Comparison of ENCODE assay signal across 12 mouse cellular contexts in genomic region chr2:73596326-73596725, GRCm38 (mm10). TPM values are rescaled to one million over a fixed set of nuclear protein-coding genes. Genes with fewer than 3 reads are reported as not detected.
DNase-seq lines count a peak whose midpoint lies in the region; ATAC-seq lines count a peak whose summit lies in the region.
"Had no signal": no experiment of that assay in that cellular context is flagged by ENCODE, and none has a peak within 500 bp of the region (broad histone marks: within the 10 kb centered on the region; RNA-seq: fewer than 3 reads in every experiment).

No protein-coding gene starts in this region.

- H3K9ac ChIP-seq in forebrain, embryonic 16.5 days (replicated peaks; ENCODE audit: low read depth, low read length) = no peak overlapping the region
- no peak overlapping the region for H3K9ac ChIP-seq in forebrain, embryonic 11.5 days (ENCODE audit: low read length)
- 0 out of 2 replicates have a peak overlapping the region, but pooled peaks have one; percentile 5 for H3K9ac ChIP-seq in kidney, embryonic 16.5 days (replicated peaks; ENCODE audit: low read length)
- H3K9ac ChIP-seq in embryonic facial prominence, embryonic 14.5 days (ENCODE audit: low read depth, low read length) = no peak overlapping the region; the same call in 1 of the 2 replicates
- no peak overlapping the region for H3K9ac ChIP-seq in liver, embryonic 16.5 days (ENCODE audit: low read depth, low read length)

- ATAC-seq in forebrain, embryonic 16.5 days = no peak
- ATAC-seq in forebrain, embryonic 11.5 days (replicated peaks; ENCODE audit: low FRiP score) = no peak
- no peak for ATAC-seq in kidney, embryonic 16.5 days (ENCODE audit: low FRiP score, low TSS enrichment)
- ATAC-seq in embryonic facial prominence, embryonic 14.5 days (ENCODE audit: low read depth) = no peak
- ATAC-seq in liver, embryonic 16.5 days (ENCODE audit: low read depth) = no peak
- ATAC-seq: hindbrain, embryonic 16.5 days; Patski had no signal

- no peak for DNase-seq in forebrain, embryonic 11.5 days (ENCODE audit: low spot score)
- no peak for DNase-seq in kidney, postnatal 4 days
- no peak for DNase-seq in embryonic facial prominence, embryonic 14.5 days (ENCODE audit: low spot score)
- DNase-seq in ovary, postnatal 10 days (ENCODE audit: low spot score) = no peak
- DNase-seq in urinary bladder, postnatal 10 days (ENCODE audit: low spot score) = no peak
- DNase-seq: cerebellum, postnatal 10 days had no signal

- peak overlapping the region; percentile 13 for H3K4me2 ChIP-seq in forebrain, embryonic 16.5 days (ENCODE audit: low read length)
- H3K4me2 ChIP-seq in forebrain, embryonic 11.5 days (ENCODE audit: low read depth, low read length, severe bottlenecking) = no peak overlapping the region
- peak overlapping the region; percentile 38 for H3K4me2 ChIP-seq in kidney, embryonic 16.5 days (replicated peaks; ENCODE audit: low read depth, low read length)
- H3K4me2 ChIP-seq in embryonic facial prominence, embryonic 14.5 days (ENCODE audit: low read depth, low read length) = peak overlapping the region; percentile 47
- 0 out of 2 replicates have a peak overlapping the region, but pooled peaks have one; percentile 2 for H3K4me2 ChIP-seq in liver, embryonic 16.5 days (ENCODE audit: low read depth, low read length)

- H3K36me3 ChIP-seq in forebrain, embryonic 16.5 days (ENCODE audit: control insufficient read depth, insufficient read depth) = no peaks in the 10 kb centered on the region
- H3K36me3 ChIP-seq in forebrain, embryonic 11.5 days (ENCODE audit: control insufficient read depth, insufficient read depth, low read length) = no peaks in the 10 kb centered on the region
- no peaks in the 10 kb centered on the region for H3K36me3 ChIP-seq in kidney, embryonic 16.5 days (ENCODE audit: insufficient read depth, low read length)
- H3K36me3 ChIP-seq in embryonic facial prominence, embryonic 14.5 days (ENCODE audit: control insufficient read depth, insufficient read depth, low read length) = no peaks in the 10 kb centered on the region
- no peaks in the 10 kb centered on the region for H3K36me3 ChIP-seq in liver, embryonic 16.5 days (ENCODE audit: control insufficient read depth, insufficient read depth)

- no peak overlapping the region for H3K27ac ChIP-seq in forebrain, embryonic 16.5 days (ENCODE audit: low read length)
- no peak overlapping the region for H3K27ac ChIP-seq in forebrain, embryonic 11.5 days (ENCODE audit: low read depth, low read length)
- peak overlapping the region; percentile 35; the same call in 1 of the 2 replicates for H3K27ac ChIP-seq in kidney, embryonic 16.5 days (ENCODE audit: low read length)
- H3K27ac ChIP-seq in embryonic facial prominence, embryonic 14.5 days (replicated peaks; ENCODE audit: low read depth, low read length) = peak overlapping the region; percentile 48
- H3K27ac ChIP-seq in liver, embryonic 16.5 days (ENCODE audit: low read length) = no peak overlapping the region

- WGBS in forebrain, embryonic 16.5 days = 81% methylated on average over 5 of the region's 5 CpGs
- WGBS in forebrain, embryonic 11.5 days = 76% methylated on average over 5 of the region's 5 CpGs
- 69% methylated on average over 5 of the region's 5 CpGs for WGBS in kidney, embryonic 16.5 days
- WGBS in embryonic facial prominence, embryonic 14.5 days = 70% methylated on average over 5 of the region's 5 CpGs
- 56% methylated on average over 5 of the region's 5 CpGs for whole genome bisulfite sequencing in liver, embryonic 16.5 days (ENCODE audit: insufficient replicate concordance)

- H3K4me1 ChIP-seq in forebrain, embryonic 16.5 days (replicated peaks; ENCODE audit: control insufficient read depth, insufficient read depth, low read length) = peaks cover 5% of the 10 kb centered on the region
- 0 out of 2 replicates have a peak, but pooled peaks cover 3% of the 10 kb centered on the region for H3K4me1 ChIP-seq in forebrain, embryonic 11.5 days (replicated peaks; ENCODE audit: control insufficient read depth, insufficient read depth, low read length)
- H3K4me1 ChIP-seq in kidney, embryonic 16.5 days (ENCODE audit: insufficient read depth, low read length) = peaks cover 30% of the 10 kb centered on the region
- H3K4me1 ChIP-seq in embryonic facial prominence, embryonic 14.5 days (ENCODE audit: control insufficient read depth, insufficient read depth, low read length) = peaks cover 25% of the 10 kb centered on the region
- no peaks in the 10 kb centered on the region for H3K4me1 ChIP-seq in liver, embryonic 16.5 days (ENCODE audit: control insufficient read depth, low read depth, low read length)

- H3K9me3 ChIP-seq in forebrain, embryonic 16.5 days (ENCODE audit: control insufficient read depth, low read length) = no peaks in the 10 kb centered on the region
- H3K9me3 ChIP-seq in forebrain, embryonic 11.5 days (ENCODE audit: control insufficient read depth, low read length) = no peaks in the 10 kb centered on the region
- H3K9me3 ChIP-seq in kidney, embryonic 16.5 days (ENCODE audit: low read length) = no peaks in the 10 kb centered on the region
- no peaks in the 10 kb centered on the region for H3K9me3 ChIP-seq in embryonic facial prominence, embryonic 14.5 days (ENCODE audit: control insufficient read depth, low read length)
- H3K9me3 ChIP-seq in liver, embryonic 16.5 days (replicated peaks; ENCODE audit: control insufficient read depth, low read length) = no peaks in the 10 kb centered on the region

- no peak overlapping the region for H3K4me3 ChIP-seq in forebrain, embryonic 16.5 days (replicated peaks; ENCODE audit: low read length)
- H3K4me3 ChIP-seq in forebrain, embryonic 11.5 days (ENCODE audit: low read depth, low read length) = no peak overlapping the region
- H3K4me3 ChIP-seq in kidney, embryonic 16.5 days (ENCODE audit: low read length) = no peak overlapping the region; the same call in 1 of the 2 replicates
- 0 out of 2 replicates have a peak overlapping the region, but pooled peaks have one; percentile 6 for H3K4me3 ChIP-seq in embryonic facial prominence, embryonic 14.5 days (ENCODE audit: low read depth, low read length)
- H3K4me3 ChIP-seq in liver, embryonic 16.5 days (ENCODE audit: low read depth, low read length) = no peak overlapping the region

- H3K27me3 ChIP-seq in forebrain, embryonic 16.5 days (replicated peaks; ENCODE audit: control insufficient read depth, insufficient read depth, low read length) = no peaks in the 10 kb centered on the region
- H3K27me3 ChIP-seq in forebrain, embryonic 11.5 days (ENCODE audit: control insufficient read depth, insufficient read depth, low read length) = no peaks in the 10 kb centered on the region
- H3K27me3 ChIP-seq in kidney, embryonic 16.5 days (ENCODE audit: insufficient read depth, low read length) = no peaks in the 10 kb centered on the region
- no peaks in the 10 kb centered on the region for H3K27me3 ChIP-seq in embryonic facial prominence, embryonic 14.5 days (replicated peaks; ENCODE audit: control insufficient read depth, insufficient read depth, low read length)
- no peaks in the 10 kb centered on the region for H3K27me3 ChIP-seq in liver, embryonic 16.5 days (ENCODE audit: control insufficient read depth, insufficient read depth, low read depth, low read length)
- H3K27me3 ChIP-seq: Patski had no signal

RNA-seq across cellular contexts. Expression of gene Chrna1, which starts 16.2 kb away (rescaled TPM):
- 0.09 and 0.10 TPM in 2 replicates for polyA plus RNA-seq in forebrain, embryonic 16.5 days (2015; fragmentation: Nextera tagmentation; extraction: Ambion mirVana)
- 0.09 and 0.32 TPM in 2 replicates for polyA plus RNA-seq in forebrain, embryonic 11.5 days (2014; fragmentation: Nextera tagmentation; extraction: Ambion mirVana)
- 0.36 and 0.72 TPM in 2 replicates for polyA plus RNA-seq in kidney, embryonic 16.5 days (2015; fragmentation: Nextera tagmentation; extraction: Ambion mirVana)
- 25.9 and 26.2 TPM in 2 replicates for polyA plus RNA-seq in embryonic facial prominence, embryonic 14.5 days (2014; fragmentation: Nextera tagmentation; extraction: Ambion mirVana)
- 0.20 and 0.26 TPM in 2 replicates for polyA plus RNA-seq in liver, embryonic 16.5 days (2015; fragmentation: Nextera tagmentation; extraction: Ambion mirVana)
- polyA plus RNA-seq: spleen, adult 2 months had no signal

Comparison
In these comparisons a context has a peak if more than half of its experiments do, and no peak if none do; other contexts are left out.
1. H3K27ac ChIP-seq: peak in kidney, embryonic 16.5 days (single experiment) and embryonic facial prominence, embryonic 14.5 days (single experiment); none in forebrain, embryonic 16.5 days (single experiment), forebrain, embryonic 11.5 days (single experiment) and liver, embryonic 16.5 days (single experiment).
2. RNA of gene Chrna1, which starts 16.2 kb away (polyA plus RNA-seq): 25.9 to 26.2 TPM in embryonic facial prominence, embryonic 14.5 days; 0.36 to 0.72 TPM in kidney, embryonic 16.5 days, 0.09 to 0.32 TPM in forebrain, embryonic 11.5 days, 0.20 to 0.26 TPM in liver, embryonic 16.5 days and 0.09 to 0.10 TPM in forebrain, embryonic 16.5 days; every median in the first group is over 10 times any median in the second.